Mouse (Mus musculus) kidney, adult 2 months (tissue): Measurements from ENCODE around the gene Ado. TPM values are rescaled to one million over a fixed set of nuclear protein-coding genes. Genes with fewer than 3 reads are reported as not detected.

Experiments used
- DNase-seq: peaks from one replicate; pipeline ENCODE4 v3.0.0; 2021
- H3K27ac ChIP-seq: fragments of 200-500 bp; 2 replicates; pipeline ENCODE4 v1.5.1; 2012; ENCODE audit warnings: low read depth, low read length, control low read depth, inconsistent platforms; ENCODE audit not compliant: insufficient read depth
- H3K27me3 ChIP-seq: fragments of 200-500 bp; replicated peaks from 2 replicates; pipeline ENCODE4 v1.6.1; 2012; ENCODE audit warnings: mild to moderate bottlenecking, moderate library complexity, low read length, inconsistent platforms; ENCODE audit not compliant: control insufficient read depth, insufficient read depth
- H3K36me3 ChIP-seq: fragments of 200-500 bp; 2 replicates; pipeline ENCODE4 v1.6.1; 2012; ENCODE audit warnings: mild to moderate bottlenecking, moderate library complexity, low read length, inconsistent platforms; ENCODE audit not compliant: control insufficient read depth, insufficient read depth
- H3K4me1 ChIP-seq: fragments of 200-500 bp; 2 replicates; pipeline ENCODE4 v1.6.1; 2011; ENCODE audit warnings: low read length; ENCODE audit not compliant: control insufficient read depth, insufficient read depth
- H3K4me3 ChIP-seq: fragments of 200-500 bp; 2 replicates; pipeline ENCODE4 v1.5.1; 2011; ENCODE audit warnings: mild to moderate bottlenecking, low read depth, low read length, control low read depth; ENCODE audit not compliant: insufficient read depth
- CTCF ChIP-seq: fragments of 200-500 bp; conservative IDR thresholded peaks from 2 replicates; pipeline ENCODE4 v1.5.1; 2011; ENCODE audit warnings: low read depth, mild to moderate bottlenecking, control low read depth, low read length, moderate library complexity, mixed read lengths; ENCODE audit not compliant: insufficient read depth, insufficient read length
- POLR2A ChIP-seq: fragments of 200-500 bp; IDR thresholded peaks from one replicate; pipeline ENCODE4 v1.6.1; 2011; ENCODE audit warnings: low read depth, low read length, control low read depth
- WGBS: fragments of 180-500 bp; shearing (Covaris S2); methylation state at CpG from one replicate; pipeline ENCODE4 v1.1.7; 2018; 5-methylcytosine and 5-hydroxymethylcytosine counted together
- polyA plus RNA-seq: library from polyadenylated mRNA; depleted of rRNA; stranded (reverse); fragments of >200 nt; gene quantifications from 2 replicates; pipeline ENCODE4 v1.2.3, GENCODE M21; 2012

Gene Ado
- polyA plus RNA-seq, 1 experiment, result 7.7 TPM

GRCm38 (mm10) chr10:67536621-67537141 is 12.1 kb downstream of the Ado start:
- under 1% methylated on average over 28 of the region's 32 CpGs for WGBS
- Histone ChIP-seq H3K4me1 (no peaks in the 10 kb centered on the region), H3K27ac (no peak overlapping the region), H3K27me3 (peaks cover 3% of the 10 kb centered on the region; the same call in 1 of the 2 replicates), H3K36me3 (no peaks in the 10 kb centered on the region), H3K4me3 (peak overlapping the region; percentile 44)
- DNase-seq, result peak; percentile 27
- TF ChIP-seq CTCF (no peak), POLR2A (no peak)

- WGBS, result under 1% methylated on average over 35 of the region's 35 CpGs
- peaks cover 3% of the 10 kb centered on the region; the same call in 1 of the 2 replicates for H3K27me3 ChIP-seq
Observed at GRCm38 (mm10) chr10:67535972-67536371, 12.8 kb downstream of the Ado start.

GRCm38 (mm10) chr10:67535256-67535655 is 13.5 kb downstream of the Ado start, which contains the start of gene Egr2:
Gene Egr2 (plus strand): TSS chr10:67535475.
- H3K27me3 ChIP-seq, result peaks cover 3% of the 10 kb centered on the region; the same call in 1 of the 2 replicates
- no peaks in the 10 kb centered on the region for H3K4me1 ChIP-seq
- no peak within 1 kb of the TSS for H3K27ac ChIP-seq
- H3K4me3 ChIP-seq, result peak within 1 kb of the TSS; percentile 44
- H3K36me3 ChIP-seq, result no peaks in the 10 kb centered on the region
- TF ChIP-seq CTCF, result no peak
- TF ChIP-seq POLR2A, result no peak
- WGBS, result 1% methylated on average over 37 of the region's 37 CpGs
- no peak for DNase-seq

More at GRCm38 (mm10) chr10:67535972-67536371, 12.8 kb downstream of the Ado start:
- DNase-seq, result peak; percentile 78
- Histone ChIP-seq H3K4me1 (no peaks in the 10 kb centered on the region), H3K4me3 (peak overlapping the region; percentile 44), H3K27ac (no peak overlapping the region), H3K36me3 (no peaks in the 10 kb centered on the region)
- TF ChIP-seq CTCF (peak; percentile 78), POLR2A (no peak)

- H3K27me3 ChIP-seq, result no peaks in the 10 kb centered on the region
- H3K4me3 ChIP-seq, result no peak overlapping the region
- no peaks in the 10 kb centered on the region for H3K4me1 ChIP-seq
- TF ChIP-seq POLR2A, result no peak
- no peak for TF ChIP-seq CTCF
- 71% methylated on average over 4 of the region's 4 CpGs for WGBS
- no peak overlapping the region for H3K27ac ChIP-seq
- H3K36me3 ChIP-seq, result no peaks in the 10 kb centered on the region
- no peak for DNase-seq
Observed at GRCm38 (mm10) chr10:67529769-67530168, 19.0 kb downstream of the Ado start.

GRCm38 (mm10) chr10:67526435-67526834 is 22.3 kb downstream of the Ado start:
- no peaks in the 10 kb centered on the region for H3K27me3 ChIP-seq
- 71% methylated on average over 9 of the region's 9 CpGs for WGBS
- DNase-seq, result no peak
- no peaks in the 10 kb centered on the region for H3K36me3 ChIP-seq
- no peak overlapping the region for H3K27ac ChIP-seq
- H3K4me1 ChIP-seq, result no peaks in the 10 kb centered on the region
- TF ChIP-seq CTCF (no peak), POLR2A (no peak)
- H3K4me3 ChIP-seq, result no peak overlapping the region

GRCm38 (mm10) chr10:67524694-67525093 is 24.1 kb downstream of the Ado start:
- TF ChIP-seq CTCF (no peak), POLR2A (no peak)
- 79% methylated on average over 7 of the region's 7 CpGs for WGBS
- no peak for DNase-seq

GRCm38 (mm10) chr10:67524130-67524529 is 24.6 kb downstream of the Ado start:
- no peak overlapping the region for H3K4me3 ChIP-seq
- no peaks in the 10 kb centered on the region for H3K36me3 ChIP-seq
- no peaks in the 10 kb centered on the region for H3K27me3 ChIP-seq
- 83% methylated on average over 3 of the region's 3 CpGs for WGBS
- H3K27ac ChIP-seq, result no peak overlapping the region
- no peak for TF ChIP-seq POLR2A
- TF ChIP-seq CTCF, result no peak
- no peaks in the 10 kb centered on the region for H3K4me1 ChIP-seq
- no peak for DNase-seq

More at GRCm38 (mm10) chr10:67524694-67525093, 24.1 kb downstream of the Ado start:
- Histone ChIP-seq H3K27me3 (no peaks in the 10 kb centered on the region), H3K36me3 (no peaks in the 10 kb centered on the region), H3K27ac (no peak overlapping the region), H3K4me3 (no peak overlapping the region), H3K4me1 (no peaks in the 10 kb centered on the region)
